Mouse (Mus musculus): ENCODE results near the gene 2810006K23Rik. TPM values are rescaled to one million over a fixed set of nuclear protein-coding genes. Genes with fewer than 3 reads are reported as not detected.
"Not testable (repeated sequence)": the region's sequence is repeated elsewhere in the genome, so short reads cannot be mapped to it uniquely, and the experiment has no call there.

The 2810006K23Rik gene
- total RNA-seq (2021): 10 to 100 TPM in 1 of 2 experiments, 1 to 10 TPM in 1; 9.7 to 10.8 TPM

DNA sequence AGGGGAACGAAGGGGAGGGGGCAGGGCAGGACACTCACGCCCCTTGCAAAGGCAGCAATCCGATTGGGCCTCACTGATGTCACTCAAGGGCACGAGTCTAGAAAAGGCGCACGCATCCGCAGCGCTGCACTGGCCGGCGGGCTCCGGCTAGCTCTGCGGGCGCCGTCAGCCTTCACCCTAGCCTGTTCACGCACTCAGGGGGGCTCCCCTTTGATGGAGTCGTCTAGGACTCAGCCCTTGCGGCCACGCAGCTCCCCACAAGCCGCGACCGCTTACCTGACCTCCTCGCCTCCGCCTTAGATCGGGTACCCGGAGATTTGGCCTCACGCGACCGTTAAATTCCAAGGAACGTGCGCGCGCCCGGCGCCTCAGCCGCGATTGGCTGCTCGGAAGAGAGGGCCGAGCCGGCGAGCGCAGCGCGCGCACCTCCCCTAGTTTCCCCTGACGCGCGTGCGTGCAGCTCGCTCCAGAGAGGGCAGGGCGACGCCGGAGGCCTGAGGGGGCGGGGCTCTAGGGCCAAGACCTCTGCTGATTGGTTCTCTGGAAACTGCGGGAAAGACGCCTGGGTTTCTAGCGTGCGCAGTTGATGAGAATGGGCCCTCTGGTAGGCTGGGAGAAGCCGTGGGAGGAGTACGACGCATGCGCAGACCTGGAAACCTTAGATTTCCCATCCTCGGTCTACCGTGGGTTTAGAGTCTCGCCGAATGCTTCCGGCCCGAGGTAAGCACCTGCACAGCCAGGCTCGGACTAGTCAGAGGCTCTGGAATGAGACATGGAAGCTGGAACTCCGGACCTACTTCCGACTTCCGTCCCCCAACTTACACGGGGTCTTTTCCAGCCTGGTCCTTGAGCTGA lies at the start of gene 2810006K23Rik, which contains the start of gene Mphosph9:
2810006K23Rik (plus strand) TSS at position 580 of the 855 bp plus-strand sequence.
Mphosph9 (minus strand) TSS at position 463 of the 855 bp plus-strand sequence.
- peak; percentile 99 to 100 for DNase-seq
- intact Hi-C loops (cut with DNase I): loop anchor here (2.0 kb wide), 1 partner anchor 29 kb away; no protein-coding TSS in a partner anchor

DNA sequence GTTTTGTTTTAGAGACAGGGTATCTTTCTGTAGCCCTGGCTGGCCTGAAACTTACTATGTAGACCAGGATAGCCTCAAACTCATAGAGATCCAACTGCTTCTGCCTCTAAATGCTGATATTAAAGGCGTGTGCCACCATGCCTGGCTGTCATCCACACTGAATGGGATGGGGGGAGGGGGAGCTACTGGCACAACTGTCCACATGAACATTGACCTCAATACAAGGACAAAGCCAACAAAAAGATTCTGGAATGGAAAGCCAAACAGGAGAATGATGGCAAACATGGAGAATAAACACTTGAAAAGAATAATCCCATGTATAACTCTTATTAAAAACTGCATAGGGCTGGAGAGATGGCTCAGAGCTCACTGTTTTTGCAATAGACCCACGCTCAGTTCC lies 45.0 kb upstream of the 2810006K23Rik start:
- intact Hi-C loops (cut with DNase I): no loop called here
- DNase-seq: no peak

DNA sequence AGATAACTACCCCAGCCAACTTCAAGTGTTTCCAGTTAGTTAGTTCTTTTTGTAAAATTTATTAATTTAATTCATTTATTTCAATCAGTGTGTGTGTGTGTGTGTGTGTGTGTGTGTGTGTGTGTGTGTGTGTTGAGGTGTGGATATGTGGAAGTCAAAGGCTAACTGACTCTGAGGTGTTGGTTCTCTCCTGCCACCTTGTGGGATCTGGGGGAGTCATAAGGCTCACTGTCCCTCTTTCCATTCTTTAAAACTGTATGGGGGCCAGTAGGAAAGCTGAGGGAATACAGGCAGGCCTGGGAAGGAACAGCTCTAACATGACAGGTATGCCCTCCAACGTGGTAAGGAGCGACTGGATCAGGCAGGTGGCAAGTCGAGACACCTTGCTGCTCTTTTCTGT lies 43.6 kb upstream of the 2810006K23Rik start:
- intact Hi-C loops (cut with DNase I): loop anchor here (1.0 kb wide), 1 partner anchor 122 kb away; no protein-coding TSS in a partner anchor
- peak; percentile 43 to 57 for DNase-seq

DNA sequence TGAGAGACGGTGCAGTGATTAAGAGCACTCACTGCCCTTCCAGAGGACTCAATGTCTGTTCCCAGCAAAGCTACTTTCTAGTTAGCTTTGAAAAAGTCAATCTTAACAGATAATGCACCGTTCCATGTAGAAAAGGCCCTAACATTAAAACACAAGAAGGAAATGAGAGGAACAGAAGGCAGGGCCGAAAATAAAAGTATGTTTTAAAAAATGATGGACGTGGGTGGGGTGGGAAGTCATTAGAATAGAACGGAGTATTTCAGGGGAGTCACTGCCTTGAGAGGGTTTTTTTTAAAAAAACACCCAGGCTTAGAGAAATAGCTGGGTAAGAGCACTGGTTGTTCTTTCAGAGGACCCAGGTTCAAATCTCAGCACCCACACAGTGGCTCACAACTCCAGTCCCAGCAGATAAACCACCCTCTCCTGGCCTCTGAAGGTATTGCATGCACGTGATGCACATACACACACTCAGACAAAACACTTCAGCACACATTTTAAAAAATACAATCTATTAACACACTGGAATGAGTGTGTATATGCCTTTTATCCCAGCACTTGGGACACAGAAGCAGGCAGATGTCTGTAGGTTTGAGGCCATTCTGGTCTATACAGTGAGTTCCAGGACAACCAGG lies 40.2 kb upstream of the 2810006K23Rik start:
- no peak for DNase-seq
- intact Hi-C loops (cut with DNase I): no loop called here

DNA sequence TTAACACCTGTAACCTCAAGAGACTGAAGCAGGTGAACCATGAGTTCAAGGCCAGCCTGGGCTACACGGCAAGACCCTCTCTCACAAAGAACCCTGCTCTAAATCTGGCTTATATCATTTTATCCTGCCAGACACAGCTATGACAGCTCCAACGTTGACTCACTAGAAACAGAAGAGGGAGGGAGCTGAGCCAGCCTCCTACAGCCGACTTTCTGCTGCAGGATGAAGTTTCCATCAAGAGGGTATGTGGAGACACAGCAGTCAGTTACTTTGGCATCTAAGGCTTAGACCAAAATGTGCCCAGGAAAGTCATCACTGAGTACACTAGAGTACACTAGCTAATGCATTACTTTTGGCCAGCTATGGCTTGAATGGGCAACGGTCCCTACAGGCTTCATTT lies 37.7 kb upstream of the 2810006K23Rik start:
- DNase-seq: no peak
- intact Hi-C loops (cut with DNase I): no loop called here

DNA sequence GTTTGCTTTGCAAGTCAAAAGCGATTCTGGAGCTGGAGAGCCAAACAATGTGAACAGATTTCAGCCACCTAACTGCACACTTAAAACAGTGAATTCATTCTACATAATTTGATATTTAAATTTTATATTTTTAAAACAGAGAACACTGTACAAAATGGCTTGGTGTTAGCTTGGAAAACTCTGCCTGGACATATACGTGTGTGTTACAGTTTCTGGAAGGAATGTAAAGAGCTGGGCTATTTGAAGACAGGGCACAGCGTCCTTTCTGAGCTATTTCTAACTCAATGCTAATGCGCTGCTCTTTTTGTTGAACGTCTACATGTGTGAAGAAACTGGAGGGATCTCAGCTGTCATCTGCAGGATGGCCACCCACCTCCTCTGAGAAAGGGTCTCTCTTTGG lies 33.9 kb upstream of the 2810006K23Rik start:
- no peak for DNase-seq
- intact Hi-C loops (cut with DNase I): no loop called here

DNA sequence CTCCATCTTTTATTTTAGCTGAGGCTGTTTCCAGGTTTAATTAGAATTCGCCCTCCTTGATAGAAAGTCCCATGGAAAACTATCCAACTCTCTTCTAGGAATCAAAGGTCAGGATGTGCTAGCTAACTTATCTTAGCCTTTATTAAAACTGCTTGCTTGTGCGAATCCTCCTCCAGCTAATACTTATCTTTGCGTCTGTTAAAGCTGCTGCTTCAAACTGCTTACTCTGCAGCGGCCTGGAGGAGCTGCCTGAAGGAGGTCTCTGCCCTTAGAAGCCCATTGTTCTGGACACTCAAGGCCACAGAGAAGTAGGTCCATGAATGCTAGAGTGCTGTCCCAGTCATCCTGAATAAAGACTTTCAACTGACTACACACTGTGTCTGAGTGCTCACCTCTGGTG lies 31.4 kb upstream of the 2810006K23Rik start:
- intact Hi-C loops (cut with DNase I): no loop called here
- no peak for DNase-seq

DNA sequence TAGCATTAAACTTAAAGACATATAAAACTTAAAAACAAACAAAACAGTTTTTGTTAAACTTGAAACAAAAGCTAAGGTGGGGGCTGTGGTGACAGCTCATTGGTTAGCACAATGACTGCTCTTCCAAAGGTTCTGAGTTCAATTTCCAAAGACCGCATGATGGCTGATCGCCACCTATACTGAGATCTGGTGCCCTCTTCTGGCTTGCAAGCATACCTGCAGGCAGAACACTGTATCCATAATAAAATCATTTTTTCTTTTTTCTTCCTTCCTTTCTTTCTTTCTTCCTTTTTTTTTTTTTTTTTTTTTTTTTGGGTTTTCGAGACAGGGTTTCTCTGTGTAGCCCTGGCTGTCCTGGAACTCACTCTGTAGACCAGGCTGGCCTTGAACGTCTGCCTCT lies 28.6 kb upstream of the 2810006K23Rik start:
- peak in 1 of 2 experiments; percentile 37 for DNase-seq
- intact Hi-C loops (cut with DNase I): loop anchor here (2.0 kb wide), 1 partner anchor 27 kb away; the partner anchor contains the start of gene Mphosph9

DNA sequence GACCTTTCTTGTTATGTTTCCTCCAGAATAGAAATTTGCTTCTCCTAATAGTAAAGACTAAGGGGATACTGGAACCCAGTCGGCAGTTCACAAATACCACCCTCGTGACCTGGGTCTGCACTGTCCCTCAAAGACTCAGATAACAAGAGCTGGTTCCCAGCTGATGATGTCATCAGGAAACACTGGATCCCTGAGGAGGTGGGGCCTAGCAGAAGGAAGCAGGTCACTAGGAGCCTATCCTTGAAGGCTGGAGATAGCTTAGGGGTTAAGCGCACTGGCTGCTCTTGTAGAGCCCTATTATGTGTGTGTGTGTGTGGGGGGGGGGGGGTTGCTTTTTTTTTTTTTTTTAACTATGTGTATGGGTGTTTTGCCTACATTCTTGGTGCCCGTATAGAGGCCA lies 27.8 kb upstream of the 2810006K23Rik start:
- no peak for DNase-seq
- intact Hi-C loops (cut with DNase I): no loop called here

DNA sequence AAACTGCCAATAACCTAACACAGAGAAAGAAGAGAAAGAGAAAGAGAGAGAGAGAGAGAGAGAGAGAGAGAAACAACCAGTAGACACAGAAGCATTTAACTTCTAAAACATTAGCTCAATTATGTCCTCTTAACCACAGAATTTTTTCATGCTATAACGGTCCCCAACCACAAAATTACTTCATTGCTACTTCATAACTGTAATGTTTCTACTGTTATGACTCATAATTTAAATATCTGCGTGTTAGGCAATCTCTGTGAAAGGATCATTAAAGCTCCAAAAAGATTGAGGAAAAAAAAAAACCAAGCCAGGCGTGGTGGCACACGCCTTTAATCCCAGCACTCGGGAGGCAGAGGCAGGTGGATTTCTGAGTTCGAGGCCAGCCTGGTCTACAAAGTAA lies 25.0 kb upstream of the 2810006K23Rik start:
- DNase-seq; intact Hi-C loops (cut with DNase I): not testable (repeated sequence)

DNA sequence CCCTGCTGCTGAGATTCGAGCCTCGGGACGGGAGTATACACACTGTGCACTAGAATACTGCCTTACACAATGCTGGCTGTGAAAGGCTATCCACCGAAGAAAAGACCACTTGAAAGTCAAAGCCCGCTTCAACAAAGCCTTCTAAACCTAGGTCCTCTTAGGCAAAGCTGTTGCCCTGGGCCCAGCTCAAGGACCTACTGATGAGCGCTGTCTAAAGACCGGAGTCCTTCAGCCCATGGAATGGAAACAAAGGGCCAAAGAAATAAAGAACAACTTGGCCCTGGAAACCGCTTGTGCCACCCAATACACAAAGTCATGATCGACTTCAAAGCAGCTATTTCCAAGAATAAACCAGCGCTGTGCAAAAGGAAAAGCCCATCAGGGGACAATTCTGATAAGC lies 18.7 kb upstream of the 2810006K23Rik start:
- intact Hi-C loops (cut with DNase I): no loop called here
- DNase-seq: no peak

DNA sequence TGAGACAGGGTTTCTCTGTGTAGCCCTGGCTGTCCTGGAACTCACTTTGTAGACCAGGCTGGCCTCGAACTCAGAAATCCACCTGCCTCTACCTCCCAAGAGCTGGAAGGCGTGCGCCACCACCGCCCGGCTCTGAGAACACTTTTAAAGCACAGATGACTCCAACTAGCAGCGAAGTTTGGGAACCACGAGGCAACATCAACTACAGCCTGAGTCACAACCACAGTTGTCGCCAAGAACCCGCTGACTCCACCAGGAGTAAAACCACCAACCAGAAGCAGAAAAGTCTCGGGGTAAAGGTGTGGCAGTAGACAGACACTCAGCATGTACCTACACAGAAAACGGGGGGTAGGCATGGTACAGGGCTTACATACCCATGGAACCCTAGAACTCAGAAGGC lies 17.8 kb upstream of the 2810006K23Rik start:
- DNase-seq: no peak
- intact Hi-C loops (cut with DNase I): no loop called here

DNA sequence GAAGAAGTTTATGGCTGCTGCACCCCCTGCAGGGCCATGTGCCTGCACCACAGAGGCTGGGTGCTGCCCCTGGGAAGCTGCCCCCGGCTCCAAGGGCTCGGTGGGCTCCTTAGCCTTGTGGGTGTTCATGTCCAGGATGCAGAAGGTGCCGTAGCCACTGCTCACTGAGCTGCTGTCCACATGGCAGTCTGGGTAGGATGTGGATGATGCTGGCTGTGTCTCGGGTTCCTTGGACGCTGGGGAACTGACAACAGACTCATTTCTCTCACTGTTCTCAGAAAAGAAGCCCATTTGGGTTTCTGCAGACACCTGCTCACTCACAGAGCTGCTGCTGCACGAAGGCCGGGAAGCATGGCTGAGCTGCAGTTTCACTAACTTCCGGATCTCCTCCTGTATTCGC lies 12.4 kb upstream of the 2810006K23Rik start:
- intact Hi-C loops (cut with DNase I): no loop called here
- no peak for DNase-seq

DNA sequence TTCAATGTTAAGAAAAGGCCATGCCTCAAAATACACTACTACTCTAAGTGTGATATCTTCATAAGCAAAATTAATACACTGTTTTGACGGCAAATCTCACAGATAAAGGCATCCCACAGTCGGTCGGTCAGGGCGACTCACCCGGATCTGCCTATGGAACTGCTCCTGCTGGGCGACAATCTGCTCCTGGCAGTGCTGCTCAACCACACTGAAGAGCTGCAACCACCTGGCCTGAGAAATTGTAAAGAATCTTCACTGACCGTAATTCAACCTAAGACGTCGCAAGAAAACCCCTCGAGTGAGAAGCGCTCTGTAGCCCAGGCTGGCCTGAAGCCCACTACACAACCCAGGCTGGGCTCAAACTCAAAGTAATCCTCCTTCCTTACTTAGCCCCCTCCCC lies 11.9 kb upstream of the 2810006K23Rik start:
- intact Hi-C loops (cut with DNase I): no loop called here
- no peak for DNase-seq

DNA sequence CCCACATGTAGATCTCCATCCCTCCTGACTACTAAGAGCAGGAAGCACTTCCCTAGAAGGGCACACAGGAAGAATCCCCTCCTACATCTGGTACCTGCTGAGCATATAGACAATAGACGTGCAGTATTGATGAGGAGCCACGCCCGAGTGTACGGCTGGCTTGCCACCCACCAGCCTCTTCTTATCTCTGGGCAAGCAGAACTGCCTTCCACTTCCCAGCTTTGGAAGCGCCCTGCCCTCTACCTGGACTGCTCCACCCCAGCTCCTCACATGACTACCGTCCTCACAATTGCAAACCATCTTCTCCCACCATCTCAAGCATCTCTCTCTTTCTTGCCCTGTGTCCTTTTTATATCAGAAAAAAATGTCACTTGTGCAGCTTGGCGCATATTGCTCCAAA lies 10.2 kb upstream of the 2810006K23Rik start:
- intact Hi-C loops (cut with DNase I): no loop called here
- DNase-seq: no peak

DNA sequence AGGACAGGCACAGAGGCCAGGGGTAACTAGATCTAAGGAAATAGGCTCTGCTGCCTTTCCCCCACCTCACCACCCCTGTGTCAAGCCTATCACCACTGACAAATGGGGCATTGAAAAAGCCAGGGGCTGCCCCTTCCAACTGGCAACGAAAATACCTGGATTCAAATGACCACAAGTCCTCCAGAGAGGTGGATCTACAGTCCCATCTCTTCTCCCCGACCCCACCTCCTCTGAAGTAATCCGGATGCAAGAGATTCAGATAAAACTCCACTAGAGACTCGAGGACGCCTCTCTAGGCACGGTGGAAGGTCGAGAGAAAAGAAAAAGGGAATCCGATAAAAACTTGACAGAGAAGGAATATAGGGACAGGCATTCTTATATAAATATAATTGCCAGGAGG lies 1.1 kb upstream of the 2810006K23Rik start:
- intact Hi-C loops (cut with DNase I): loop anchor here (2.0 kb wide), 1 partner anchor 28 kb away; no protein-coding TSS in a partner anchor
- no peak for DNase-seq

DNA sequence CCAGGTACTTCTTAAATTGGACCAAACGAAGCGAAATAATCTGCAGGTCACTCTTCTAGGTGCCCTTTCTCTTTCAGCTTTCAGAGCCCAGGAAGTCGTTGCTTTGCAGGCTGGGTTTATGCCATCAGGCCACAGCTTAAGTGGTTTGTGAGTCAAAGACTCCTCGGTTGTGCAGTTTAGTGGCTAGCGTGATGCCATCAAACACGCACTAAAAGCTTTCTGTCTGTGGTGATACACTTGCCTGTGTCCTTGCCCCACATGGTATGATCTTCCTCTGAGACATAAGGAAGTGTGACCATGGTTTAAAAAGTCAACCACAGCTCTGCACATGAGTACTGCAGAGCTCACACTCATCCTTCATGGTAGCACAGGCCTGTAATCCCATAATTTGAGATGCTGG lies 2.2 kb downstream of the 2810006K23Rik start:
- intact Hi-C loops (cut with DNase I): no loop called here
- no peak for DNase-seq

DNA sequence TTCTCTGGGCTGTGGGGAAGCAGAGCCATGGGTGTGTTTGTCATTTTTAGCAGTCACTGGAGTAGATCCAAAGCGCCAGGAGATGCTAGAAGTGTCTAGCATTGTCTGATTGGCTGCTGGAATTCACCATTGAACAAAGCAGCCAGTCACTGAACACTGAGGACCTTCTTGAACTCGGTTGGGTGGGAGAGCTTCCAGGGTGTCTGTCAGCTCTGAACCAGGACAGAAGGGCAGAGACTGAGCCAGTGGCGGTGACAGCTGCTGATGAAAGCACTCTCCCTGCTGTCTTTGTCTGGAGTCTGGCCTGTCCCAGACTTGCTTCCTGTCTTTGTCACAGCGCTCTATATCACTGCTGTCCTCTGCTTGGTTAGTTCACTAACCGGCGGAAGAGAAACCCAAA lies 6.5 kb downstream of the 2810006K23Rik start:
- intact Hi-C loops (cut with DNase I): no loop called here
- peak; percentile 86 for DNase-seq

DNA sequence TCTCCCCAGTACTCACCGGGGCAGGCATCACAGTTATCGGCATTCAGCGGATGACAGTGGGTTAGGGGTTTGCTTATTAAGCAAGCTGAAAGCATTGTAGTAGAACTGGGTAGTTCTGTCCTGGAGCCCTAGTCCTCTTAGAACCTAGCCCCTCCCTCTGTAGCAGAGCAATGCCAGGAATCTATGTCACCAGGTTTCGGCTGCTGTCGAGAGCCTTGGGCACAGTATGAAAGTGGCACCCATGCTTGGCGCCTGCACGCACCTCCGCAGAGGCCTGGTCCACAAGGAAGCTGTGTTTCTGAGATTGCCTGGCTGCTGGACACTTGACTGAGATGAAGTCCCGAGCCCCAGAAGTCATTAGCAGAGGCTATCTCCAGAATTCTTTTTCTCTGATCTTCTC lies 9.2 kb downstream of the 2810006K23Rik start:
- no peak for DNase-seq
- intact Hi-C loops (cut with DNase I): no loop called here

DNA sequence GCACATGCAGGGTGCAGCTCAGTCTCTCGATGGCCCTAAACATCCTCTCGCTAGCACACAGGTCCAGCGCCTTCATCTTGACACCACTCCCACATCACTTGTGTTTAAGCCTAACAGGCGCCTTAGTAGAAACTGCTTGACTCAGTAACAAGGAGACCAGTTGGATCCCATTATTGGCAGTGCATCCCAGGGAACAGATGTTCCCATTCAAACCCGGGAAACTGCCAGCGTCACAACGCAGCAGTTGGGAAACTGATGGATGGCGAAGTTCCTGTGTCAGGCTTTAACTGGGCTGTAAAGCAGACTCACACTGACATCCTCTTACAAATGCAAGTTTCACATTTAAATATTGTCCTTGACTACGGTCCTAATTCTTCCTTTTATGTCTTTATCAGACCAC lies 10.0 kb downstream of the 2810006K23Rik start:
- intact Hi-C loops (cut with DNase I): no loop called here

DNA sequence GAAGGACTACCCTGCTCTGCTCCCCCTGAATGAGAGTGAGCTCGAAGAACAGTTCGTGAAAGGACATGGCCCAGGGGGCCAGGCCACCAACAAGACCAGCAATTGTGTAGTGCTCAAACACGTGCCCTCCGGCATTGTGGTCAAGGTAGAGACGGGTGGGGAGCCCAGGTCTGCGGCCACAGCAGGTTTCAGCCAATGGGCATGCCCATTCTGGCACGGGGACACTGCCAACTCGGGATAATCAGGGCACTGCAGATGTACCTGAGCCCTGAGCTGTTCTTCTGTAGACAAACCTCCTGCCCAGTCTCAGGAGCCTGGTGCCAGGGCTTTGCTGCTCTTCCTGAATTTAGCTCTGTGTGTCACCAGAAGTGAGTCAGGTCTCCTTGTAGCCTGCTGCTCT lies 10.9 kb downstream of the 2810006K23Rik start:
- intact Hi-C loops (cut with DNase I): no loop called here

More for the DNA sequence above, 10.0 kb downstream of the 2810006K23Rik start:
- peak; percentile 43 to 50 for DNase-seq

More for the DNA sequence above, 10.9 kb downstream of the 2810006K23Rik start:
- no peak for DNase-seq

Measured in heart, postnatal 10 days (tissue).